Mouse (Mus musculus) thymus, adult 2 months (tissue): ENCODE measurements around the gene Cxcl14.

ENCODE experiments used
- CTCF ChIP-seq: fragments of 200-500 bp; IDR thresholded peaks from 2 replicates; pipeline ENCODE4 v1.5.1; 2012; ENCODE audit warnings: mild to moderate bottlenecking, control low read depth, low read length, moderate library complexity, borderline replicate concordance; ENCODE audit not compliant: control insufficient read depth, poor library complexity, insufficient read depth; ENCODE audit errors: extremely low read depth
- POLR2A ChIP-seq: fragments of 200-500 bp; IDR thresholded peaks from 2 replicates; pipeline ENCODE4 v1.6.1; 2012; ENCODE audit warnings: mild to moderate bottlenecking, low read length, control low read depth, moderate library complexity; ENCODE audit not compliant: control insufficient read depth, poor library complexity, insufficient read depth; ENCODE audit errors: extremely low read depth

GRCm38 (mm10) chr13:56321635-56322034 is 25.3 kb upstream of the Cxcl14 start:
- TF ChIP-seq CTCF = no peak
- TF ChIP-seq POLR2A = no peak
